Mouse (Mus musculus): ENCODE results near the gene Nup62.
A peak's percentile ranks its signal among the peaks of the same experiment; 100 is the strongest.

The Nup62 gene

GRCm38 (mm10) chr7:44815721-44816469 lies at the start of gene Nup62, which contains the start of gene Il4i1:
Gene Nup62 (plus strand): TSS chr7:44816088.
Gene Il4i1 (plus strand): TSS chr7:44816387.
- DNase-seq (ENCODE audit: low spot score) = peak; percentile 99

GRCm38 (mm10) chr7:44768129-44768528 lies 47.8 kb upstream of the Nup62 start:
- no peak for DNase-seq (ENCODE audit: low spot score)

- no peak for DNase-seq (ENCODE audit: low spot score)
Observed at GRCm38 (mm10) chr7:44770046-44770578, 45.8 kb upstream of the Nup62 start.

GRCm38 (mm10) chr7:44772591-44773204 lies 43.2 kb upstream of the Nup62 start:
- DNase-seq (ENCODE audit: low spot score) = no peak

- no peak for DNase-seq (ENCODE audit: low spot score)
Observed at GRCm38 (mm10) chr7:44776849-44777498, 38.9 kb upstream of the Nup62 start.

GRCm38 (mm10) chr7:44780101-44780500 lies 35.8 kb upstream of the Nup62 start:
- DNase-seq (ENCODE audit: low spot score) = no peak

- no peak for DNase-seq (ENCODE audit: low spot score)
Observed at GRCm38 (mm10) chr7:44789531-44789930, 26.4 kb upstream of the Nup62 start.

GRCm38 (mm10) chr7:44790066-44790465 lies 25.8 kb upstream of the Nup62 start:
- no peak for DNase-seq (ENCODE audit: low spot score)

- DNase-seq (ENCODE audit: low spot score) = no peak
Observed at GRCm38 (mm10) chr7:44792781-44793180, 23.1 kb upstream of the Nup62 start.

- no peak for DNase-seq (ENCODE audit: low spot score)
Observed at GRCm38 (mm10) chr7:44808927-44809326, 7.0 kb upstream of the Nup62 start.

GRCm38 (mm10) chr7:44809466-44809865 lies 6.4 kb upstream of the Nup62 start:
- no peak for DNase-seq (ENCODE audit: low spot score)

- no peak for DNase-seq (ENCODE audit: low spot score)
Observed at GRCm38 (mm10) chr7:44810365-44810764, 5.5 kb upstream of the Nup62 start.

GRCm38 (mm10) chr7:44810819-44811557 lies 4.9 kb upstream of the Nup62 start:
- DNase-seq (ENCODE audit: low spot score) = no peak

- no peak for DNase-seq (ENCODE audit: low spot score)
Observed at GRCm38 (mm10) chr7:44812651-44813325, 3.1 kb upstream of the Nup62 start.

- DNase-seq (ENCODE audit: low spot score) = peak; percentile 2
Observed at GRCm38 (mm10) chr7:44813985-44814384, 1.9 kb upstream of the Nup62 start.

- DNase-seq (ENCODE audit: low spot score) = peak; percentile 2
Observed at GRCm38 (mm10) chr7:44814423-44814822, 1.5 kb upstream of the Nup62 start.

GRCm38 (mm10) chr7:44814952-44815553 lies 835 bp upstream of the Nup62 start:
- DNase-seq (ENCODE audit: low spot score) = peak; percentile 20

- DNase-seq (ENCODE audit: low spot score) = no peak
Observed at GRCm38 (mm10) chr7:44816470-44817021, 658 bp downstream of the Nup62 start, which contains the start of gene Atf5. Gene Atf5 (minus strand): TSS chr7:44816658.

GRCm38 (mm10) chr7:44817441-44817840 lies 1.6 kb downstream of the Nup62 start:
- DNase-seq (ENCODE audit: low spot score) = no peak

GRCm38 (mm10) chr7:44818164-44818563 lies 2.3 kb downstream of the Nup62 start:
- DNase-seq (ENCODE audit: low spot score) = peak; percentile 6

Data from layer of hippocampus, adult 11-12 months (tissue).